Comparison of ENCODE assay signal across 8 mouse cellular contexts in the genomic region with DNA sequence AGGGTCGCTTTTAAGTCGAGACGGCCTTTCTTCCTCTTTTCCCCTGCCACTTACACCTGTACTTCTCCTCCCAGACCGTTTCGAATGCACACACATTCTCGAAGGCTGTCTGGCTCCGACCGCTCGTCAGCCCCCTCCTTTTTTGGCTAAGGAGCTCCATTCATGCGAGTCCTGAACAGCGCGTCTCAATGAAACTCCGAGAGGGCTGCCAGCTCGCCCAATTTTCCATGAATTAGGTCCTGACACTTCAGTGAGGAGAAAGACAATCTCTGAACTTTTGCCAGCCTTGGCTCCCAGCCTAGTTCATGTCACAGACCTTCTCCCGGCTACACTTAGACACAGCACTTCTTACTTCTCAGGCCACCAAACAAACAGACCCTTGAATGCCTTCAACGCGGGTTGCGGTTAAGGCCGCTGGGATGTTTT.
A peak's percentile ranks its signal among the peaks of the same experiment; 100 is the strongest.
DNase-seq lines count a peak whose midpoint lies in the region; ATAC-seq and TF ChIP-seq lines count a peak whose summit lies in the region.

No protein-coding gene starts in this region.

- DNase-seq in urinary bladder, postnatal 4 days (ENCODE audit: low spot score in 2 of 2): peak; percentile 54 to 82
- DNase-seq in urinary bladder, adult 2 months (ENCODE audit: low spot score): no peak
- DNase-seq in kidney, postnatal 0 days (ENCODE audit: low spot score): peak; percentile 81
- DNase-seq in limb, embryonic 14.5 days (ENCODE audit: low spot score): peak; percentile 91
- DNase-seq in ovary, adult 18-20 months (ENCODE audit: low spot score): peak; percentile 60

- H3K27me3 ChIP-seq in forebrain, embryonic 12.5 days: no peaks in the 10 kb centered on the region
- H3K27me3 ChIP-seq in heart, embryonic 14.5 days (ENCODE audit: control insufficient read depth, insufficient read depth, low read length): no peaks in the 10 kb centered on the region
- H3K27me3 ChIP-seq in kidney, postnatal 0 days (ENCODE audit: insufficient read depth, low read length): no peaks in the 10 kb centered on the region
- no peaks in the 10 kb centered on the region for H3K27me3 ChIP-seq in limb, embryonic 14.5 days (ENCODE audit: control insufficient read depth, insufficient read depth, low read length)

- peak overlapping the region; percentile 50 for H3K27ac ChIP-seq in forebrain, embryonic 12.5 days
- H3K27ac ChIP-seq in heart, embryonic 14.5 days (replicated peaks in 1 of 2; ENCODE audit: control insufficient read depth in 1 of 2, insufficient read depth in 1 of 2, low read depth in 2 of 2, low read length in 2 of 2): peak overlapping the region in 1 of 2 experiments; percentile 63; a peak in 1 of 4 replicates
- peak overlapping the region; percentile 39 for H3K27ac ChIP-seq in kidney, postnatal 0 days
- H3K27ac ChIP-seq in limb, embryonic 14.5 days (replicated peaks; ENCODE audit: low read depth, low read length): no peak overlapping the region

- ATAC-seq in forebrain, embryonic 12.5 days (ENCODE audit: low FRiP score): peak; percentile 92
- peak; percentile 76 for ATAC-seq in heart, embryonic 14.5 days (ENCODE audit: insufficient number of reproducible peaks, insufficient read depth, low FRiP score, low read depth)
- ATAC-seq in kidney, postnatal 0 days (replicated peaks; ENCODE audit: low FRiP score, low read depth): peak; percentile 57; the same call in 1 of the 2 replicates
- ATAC-seq in limb, embryonic 14.5 days (ENCODE audit: low FRiP score, low read depth): peak; percentile 68
- ATAC-seq in erythroid progenitor cell, adult 5-6 weeks (replicated peaks; ENCODE audit: low FRiP score, poor library complexity, severe bottlenecking): no peak

- TF ChIP-seq POLR2A in limb, embryonic 14.5 days (IDR thresholded peaks at IDR 0.05; ENCODE audit: borderline replicate concordance, extremely low read depth, insufficient read depth, insufficient read length): no peak

- H3K4me2 ChIP-seq in forebrain, embryonic 12.5 days: peak overlapping the region; percentile 26; the same call in 1 of the 2 replicates
- H3K4me2 ChIP-seq in heart, embryonic 14.5 days (ENCODE audit: low read length): peak overlapping the region; percentile 60
- H3K4me2 ChIP-seq in kidney, postnatal 0 days (ENCODE audit: low read length): peak overlapping the region; percentile 48
- peak overlapping the region; percentile 23; the same call in 1 of the 2 replicates for H3K4me2 ChIP-seq in limb, embryonic 14.5 days (replicated peaks; ENCODE audit: low read depth, low read length, severe bottlenecking)

- H3K9ac ChIP-seq in forebrain, embryonic 12.5 days: no peak overlapping the region
- H3K9ac ChIP-seq in heart, embryonic 14.5 days (ENCODE audit: low read length): peak overlapping the region; percentile 6; the same call in 1 of the 2 replicates
- no peak overlapping the region for H3K9ac ChIP-seq in kidney, postnatal 0 days (ENCODE audit: low read depth, low read length)
- H3K9ac ChIP-seq in limb, embryonic 14.5 days (ENCODE audit: low read depth, low read length, severe bottlenecking): no peak overlapping the region

- no peaks in the 10 kb centered on the region for H3K36me3 ChIP-seq in forebrain, embryonic 12.5 days (replicated peaks)
- no peaks in the 10 kb centered on the region for H3K36me3 ChIP-seq in heart, embryonic 14.5 days (ENCODE audit: control insufficient read depth, insufficient read depth, low read length)
- no peaks in the 10 kb centered on the region for H3K36me3 ChIP-seq in kidney, postnatal 0 days (ENCODE audit: insufficient read depth, low read length)
- H3K36me3 ChIP-seq in limb, embryonic 14.5 days (ENCODE audit: control insufficient read depth, insufficient read depth, low read length): peaks cover 4% of the 10 kb centered on the region; the same call in 1 of the 2 replicates

- 8% methylated on average over 19 of the region's 19 CpGs for WGBS in forebrain, embryonic 12.5 days
- 10% methylated on average over 19 of the region's 19 CpGs for WGBS in heart, embryonic 14.5 days
- 5% methylated on average over 19 of the region's 19 CpGs for WGBS in kidney, postnatal 0 days
- WGBS in limb, embryonic 14.5 days: 28% methylated on average over 19 of the region's 19 CpGs

- no peaks in the 10 kb centered on the region for H3K9me3 ChIP-seq in forebrain, embryonic 12.5 days
- no peaks in the 10 kb centered on the region for H3K9me3 ChIP-seq in heart, embryonic 14.5 days (ENCODE audit: control insufficient read depth, low read length)
- no peaks in the 10 kb centered on the region for H3K9me3 ChIP-seq in kidney, postnatal 0 days (replicated peaks; ENCODE audit: low read length)
- no peaks in the 10 kb centered on the region for H3K9me3 ChIP-seq in limb, embryonic 14.5 days (ENCODE audit: control insufficient read depth, low read length)

- peaks cover 34% of the 10 kb centered on the region for H3K4me1 ChIP-seq in forebrain, embryonic 12.5 days
- peaks cover 16 to 22% of the 10 kb centered on the region in 2 experiments for H3K4me1 ChIP-seq in heart, embryonic 14.5 days (ENCODE audit: control insufficient read depth in 2 of 2, insufficient read depth in 2 of 2, low read length in 2 of 2)
- peaks cover 15% of the 10 kb centered on the region; the same call in 1 of the 2 replicates for H3K4me1 ChIP-seq in kidney, postnatal 0 days (replicated peaks; ENCODE audit: insufficient read depth, low read length)
- H3K4me1 ChIP-seq in limb, embryonic 14.5 days (ENCODE audit: control insufficient read depth, insufficient read depth, low read length): peaks cover 15% of the 10 kb centered on the region

- H3K4me3 ChIP-seq in forebrain, embryonic 12.5 days (replicated peaks): no peak overlapping the region
- H3K4me3 ChIP-seq in heart, embryonic 14.5 days (ENCODE audit: control insufficient read depth in 1 of 2, insufficient read depth in 1 of 2, low read depth in 1 of 2, low read length in 2 of 2): peak overlapping the region; percentile 17 to 25
- no peak overlapping the region for H3K4me3 ChIP-seq in kidney, postnatal 0 days (replicated peaks; ENCODE audit: low read depth, low read length)
- no peak overlapping the region for H3K4me3 ChIP-seq in limb, embryonic 14.5 days (replicated peaks; ENCODE audit: low read length)

- no peak for TF ChIP-seq CTCF in kidney, postnatal 0 days (IDR thresholded peaks at IDR 0.05; ENCODE audit: low read depth)

Comparison
In these comparisons a context has a peak if more than half of its experiments do, and no peak if none do; other contexts are left out.
1. H3K4me3 ChIP-seq: peak in heart, embryonic 14.5 days (2 of 2); none in forebrain, embryonic 12.5 days (single experiment), kidney, postnatal 0 days (single experiment) and limb, embryonic 14.5 days (single experiment).
2. Peak in every context shown above with its lines, with median percentiles within 50 percentile points of each other: H3K4me2 ChIP-seq.